Mouse (Mus musculus) forebrain, embryonic 12.5 days (tissue): Measurements from ENCODE around the gene Kat5. TPM values are rescaled to one million over a fixed set of nuclear protein-coding genes. Genes with fewer than 3 reads are reported as not detected.

ENCODE experiments used
- ATAC-seq: fragments of 200-750 bp; cut with Nextera tagmentation; 2 replicates; pipeline ENCODE4 v1.8.0; 2017; ENCODE audit warnings: moderate TSS enrichment; ENCODE audit not compliant: low FRiP score
- H3K27ac ChIP-seq: fragments of 300-500 bp; sonication (generic); 2 replicates; pipeline ENCODE4 v1.5.1; 2016; ENCODE audit warnings: mild to moderate bottlenecking
- H3K27me3 ChIP-seq: fragments of 300-500 bp; sonication (generic); 2 replicates; pipeline ENCODE4 v1.6.1; 2016; ENCODE audit warnings: mild to moderate bottlenecking
- H3K36me3 ChIP-seq: fragments of 300-500 bp; sonication (generic); replicated peaks from 2 replicates; pipeline ENCODE4 v1.6.1; 2016; ENCODE audit warnings: mild to moderate bottlenecking
- H3K4me1 ChIP-seq: fragments of 300-500 bp; sonication (generic); 2 replicates; pipeline ENCODE4 v1.6.1; 2016
- H3K4me2 ChIP-seq: fragments of 300-500 bp; sonication (generic); 2 replicates; pipeline ENCODE4 v1.6.1; 2016; ENCODE audit warnings: mild to moderate bottlenecking, moderate library complexity
- H3K4me3 ChIP-seq: fragments of 300-500 bp; sonication (generic); replicated peaks from 2 replicates; pipeline ENCODE4 v1.5.1; 2016; ENCODE audit warnings: mild to moderate bottlenecking
- H3K9ac ChIP-seq: fragments of 300-500 bp; sonication (generic); 2 replicates; pipeline ENCODE4 v1.6.1; 2016; ENCODE audit warnings: mild to moderate bottlenecking
- H3K9me3 ChIP-seq: fragments of 300-500 bp; sonication (generic); 2 replicates; pipeline ENCODE4 v1.6.1; 2016
- WGBS: fragments of 180-500 bp; shearing (Covaris S2); methylation state at CpG from one replicate; pipeline ENCODE4 v1.1.7; 2016; 5-methylcytosine and 5-hydroxymethylcytosine counted together
- polyA plus RNA-seq: library from polyadenylated mRNA; unstranded; fragments of >200 nt; fragmentation: Nextera tagmentation; extraction: Ambion mirVana; gene quantifications from 2 replicates; pipeline ENCODE4 v1.2.1, GENCODE M21; 2016

Kat5 gene
- polyA plus RNA-seq, 1 experiment from 2014 or later, result 65.7 TPM

- WGBS, result 94% methylated on average over 8 of the region's 8 CpGs
Measured at GRCm38 (mm10) chr19:5641641-5642040, 31.6 kb upstream of the Kat5 start.

DNA sequence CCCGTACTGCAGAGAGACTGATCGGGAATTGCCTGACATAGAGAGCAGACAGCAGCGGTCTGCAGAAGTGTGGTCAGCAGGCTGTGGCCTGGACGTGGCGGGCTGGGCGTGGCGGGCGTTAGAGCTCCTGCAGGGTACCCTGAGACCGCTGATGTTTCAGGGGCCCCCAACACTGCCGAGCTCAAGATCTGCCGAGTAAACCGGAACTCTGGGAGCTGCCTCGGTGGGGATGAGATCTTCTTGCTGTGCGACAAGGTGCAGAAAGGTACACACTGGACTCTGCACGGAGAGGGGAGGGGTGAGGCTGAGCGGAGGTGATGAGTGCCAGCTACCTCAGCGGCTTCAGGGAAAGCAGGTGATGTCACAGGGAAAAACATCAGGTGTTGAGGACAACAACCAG is 31.0 kb upstream of the Kat5 start:
- Histone ChIP-seq H3K9me3 (no peaks in the 10 kb centered on the region), H3K9ac (no peak overlapping the region), H3K4me3 (no peak overlapping the region), H3K4me2 (no peak overlapping the region), H3K27ac (no peak overlapping the region), H3K36me3 (peaks cover 68% of the 10 kb centered on the region), H3K4me1 (peaks cover 22% of the 10 kb centered on the region), H3K27me3 (no peaks in the 10 kb centered on the region)
- ATAC-seq, result no peak
- WGBS, result 95% methylated on average over 17 of the region's 17 CpGs

More at GRCm38 (mm10) chr19:5641641-5642040, 31.6 kb upstream of the Kat5 start:
- ATAC-seq, result no peak
- Histone ChIP-seq H3K4me2 (no peak overlapping the region), H3K9ac (no peak overlapping the region), H3K36me3 (peaks cover 73% of the 10 kb centered on the region), H3K4me1 (peaks cover 16% of the 10 kb centered on the region), H3K27me3 (no peaks in the 10 kb centered on the region), H3K4me3 (no peak overlapping the region), H3K27ac (no peak overlapping the region), H3K9me3 (no peaks in the 10 kb centered on the region)

DNA sequence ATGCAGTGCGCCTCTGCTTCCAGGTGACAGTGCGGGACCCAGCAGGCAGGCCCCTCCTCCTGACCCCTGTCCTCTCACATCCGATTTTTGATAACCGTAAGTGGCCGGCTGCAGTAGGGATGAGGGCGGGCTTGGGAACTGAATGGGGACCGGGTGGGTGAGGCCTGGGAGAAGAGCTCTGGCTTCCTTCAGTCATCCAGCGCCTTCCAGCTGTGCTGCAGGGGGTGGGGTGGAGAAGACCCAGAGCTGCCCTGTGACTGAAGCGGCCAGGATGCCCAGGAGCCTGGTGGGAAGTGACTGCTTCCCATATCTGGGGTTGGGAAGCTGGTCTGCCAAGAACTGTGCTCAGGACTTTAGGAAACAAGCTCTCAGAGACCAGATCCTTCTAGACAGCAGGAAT is 30.3 kb upstream of the Kat5 start:
- no peaks in the 10 kb centered on the region for H3K9me3 ChIP-seq
- H3K4me1 ChIP-seq, result peaks cover 22% of the 10 kb centered on the region
- H3K36me3 ChIP-seq, result peaks cover 61% of the 10 kb centered on the region
- H3K4me2 ChIP-seq, result no peak overlapping the region
- no peak for ATAC-seq
- no peak overlapping the region for H3K4me3 ChIP-seq
- H3K27me3 ChIP-seq, result no peaks in the 10 kb centered on the region
- 83% methylated on average over 9 of the region's 9 CpGs for WGBS
- no peak overlapping the region for H3K27ac ChIP-seq
- no peak overlapping the region for H3K9ac ChIP-seq

GRCm38 (mm10) chr19:5638416-5639005 is 28.5 kb upstream of the Kat5 start:
- Histone ChIP-seq H3K27me3 (no peaks in the 10 kb centered on the region), H3K9me3 (no peaks in the 10 kb centered on the region), H3K4me2 (peak overlapping the region; percentile 82), H3K4me1 (peaks cover 22% of the 10 kb centered on the region), H3K36me3 (peaks cover 44% of the 10 kb centered on the region), H3K4me3 (peak overlapping the region; percentile 89), H3K27ac (no peak overlapping the region), H3K9ac (peak overlapping the region; percentile 93)
- no peak for ATAC-seq
- WGBS, result 93% methylated on average over 18 of the region's 18 CpGs

DNA sequence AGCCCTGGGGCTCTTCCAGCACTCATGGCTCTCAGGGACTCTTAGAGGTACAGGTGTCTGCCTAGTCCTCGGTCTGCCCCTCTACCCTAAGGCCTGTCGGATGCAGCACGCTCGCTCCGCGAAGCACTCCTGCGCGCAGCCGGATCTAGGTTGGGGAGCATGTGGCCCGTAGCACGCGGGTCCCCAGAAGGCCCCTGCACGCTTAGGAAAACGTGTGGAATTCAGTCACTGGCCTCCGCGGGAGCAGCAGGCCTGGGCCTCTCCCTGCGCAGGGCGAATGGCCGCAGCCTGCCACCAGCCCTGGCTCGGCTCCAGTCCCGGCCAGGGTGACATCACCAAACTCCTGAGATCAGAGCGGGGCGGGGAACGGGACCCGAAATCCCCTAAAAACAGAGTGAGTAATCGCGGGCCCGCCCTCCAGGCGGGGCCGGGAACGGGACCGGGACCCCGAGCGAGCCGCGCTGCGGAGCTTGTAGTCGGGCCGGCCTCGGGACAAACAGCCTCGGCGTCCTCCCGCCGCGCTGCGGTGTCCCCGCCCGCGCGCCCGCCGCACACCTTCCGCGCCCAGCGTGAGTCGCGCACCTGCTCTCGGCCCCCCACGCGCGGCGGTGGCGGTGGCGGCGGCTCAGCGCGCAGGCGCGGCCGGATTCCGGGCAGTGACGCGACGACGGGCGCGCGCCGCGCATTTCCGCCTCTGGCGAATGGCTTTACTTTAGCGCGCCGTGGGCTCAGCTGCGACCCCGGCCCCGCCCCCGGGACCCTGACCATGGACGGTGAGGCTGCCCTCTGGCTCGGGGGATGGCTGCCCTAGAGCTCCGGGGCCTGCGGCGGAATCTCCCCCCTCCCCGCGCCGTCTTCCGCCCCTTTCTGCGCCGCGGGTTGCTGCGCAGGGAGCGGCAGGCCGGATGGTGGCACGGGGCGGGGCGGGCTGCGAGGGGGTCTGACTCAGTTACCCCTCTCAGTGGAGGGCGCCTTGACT is 27.3 kb upstream of the Kat5 start, which contains the start of gene Rela:
Gene Rela, plus strand, starts transcription at position 415 of the 979 bp plus-strand sequence.
- H3K27me3 ChIP-seq, result no peaks in the 10 kb centered on the region
- peak; percentile 89 for ATAC-seq
- H3K9ac ChIP-seq, result peak within 1 kb of the TSS; percentile 93
- WGBS, result under 1% methylated on average over 103 of the region's 109 CpGs
- peak within 1 kb of the TSS; percentile 89 for H3K4me3 ChIP-seq
- peaks cover 32% of the 10 kb centered on the region for H3K36me3 ChIP-seq
- H3K4me1 ChIP-seq, result peaks cover 22% of the 10 kb centered on the region
- H3K9me3 ChIP-seq, result no peaks in the 10 kb centered on the region
- H3K27ac ChIP-seq, result peak within 1 kb of the TSS; percentile 93
- H3K4me2 ChIP-seq, result peak within 1 kb of the TSS; percentile 82

DNA sequence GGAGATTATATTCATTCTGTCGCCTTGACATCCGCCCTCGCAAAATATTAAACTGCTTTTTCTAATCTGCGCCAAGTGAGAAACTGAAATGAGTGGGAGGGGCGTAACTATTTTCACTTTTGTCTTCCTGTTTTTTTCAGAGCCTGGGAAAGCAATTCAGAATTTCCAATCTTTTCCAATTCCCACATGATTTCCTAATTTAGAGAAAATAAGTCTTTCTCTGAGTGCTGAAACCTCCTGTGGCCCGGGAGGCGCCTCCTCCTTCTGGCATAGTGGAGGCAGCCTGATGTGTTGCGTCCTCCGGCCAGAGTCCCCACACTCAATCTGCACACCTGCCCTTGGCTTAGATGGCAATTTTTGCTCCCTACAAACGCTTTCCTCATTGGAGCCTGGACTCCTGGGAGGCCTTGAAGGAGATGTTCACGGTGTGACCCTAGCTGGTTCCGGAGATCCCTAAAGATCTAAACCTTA is 26.6 kb upstream of the Kat5 start:
- Histone ChIP-seq H3K4me3 (peak overlapping the region; percentile 89), H3K9me3 (no peaks in the 10 kb centered on the region), H3K9ac (peak overlapping the region; percentile 93), H3K27ac (peak overlapping the region; percentile 93), H3K36me3 (peaks cover 25% of the 10 kb centered on the region), H3K4me1 (peaks cover 22% of the 10 kb centered on the region), H3K4me2 (peak overlapping the region; percentile 82), H3K27me3 (no peaks in the 10 kb centered on the region)
- ATAC-seq, result no peak
- WGBS, result 43% methylated on average over 12 of the region's 12 CpGs

DNA sequence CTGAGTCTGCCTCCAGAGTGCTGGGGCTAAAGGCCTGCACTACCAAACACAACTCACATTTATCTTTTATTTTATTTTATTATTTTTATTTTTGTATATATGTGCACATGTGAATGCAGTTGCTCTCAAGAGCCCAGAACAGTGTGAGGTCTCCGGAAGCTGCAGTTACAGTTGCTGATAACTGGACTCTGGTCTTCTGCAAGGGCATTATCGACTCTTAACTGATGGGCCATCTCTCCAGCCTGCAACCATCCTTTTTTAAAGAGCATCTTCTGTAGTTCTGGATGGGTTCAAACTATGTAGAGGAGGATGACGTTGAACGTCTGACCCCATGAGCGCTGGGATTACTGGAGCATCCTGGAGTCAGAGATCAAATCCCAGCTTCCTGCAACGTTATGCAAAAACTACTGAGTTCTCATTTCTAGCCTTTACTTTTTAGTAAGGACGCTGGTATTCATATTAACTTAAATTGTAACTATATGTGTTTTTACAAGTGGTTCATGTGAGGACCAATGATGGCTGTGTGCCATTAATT is 26.1 kb upstream of the Kat5 start:
- 81% methylated on average over 7 of the region's 7 CpGs for WGBS
- Histone ChIP-seq H3K4me3 (no peak overlapping the region), H3K9me3 (no peaks in the 10 kb centered on the region), H3K27ac (no peak overlapping the region; the same call in 1 of the 2 replicates), H3K4me1 (peaks cover 22% of the 10 kb centered on the region), H3K9ac (peak overlapping the region; percentile 93; the same call in 1 of the 2 replicates), H3K27me3 (no peaks in the 10 kb centered on the region), H3K36me3 (peaks cover 20% of the 10 kb centered on the region), H3K4me2 (no peak overlapping the region)
- no peak for ATAC-seq

DNA sequence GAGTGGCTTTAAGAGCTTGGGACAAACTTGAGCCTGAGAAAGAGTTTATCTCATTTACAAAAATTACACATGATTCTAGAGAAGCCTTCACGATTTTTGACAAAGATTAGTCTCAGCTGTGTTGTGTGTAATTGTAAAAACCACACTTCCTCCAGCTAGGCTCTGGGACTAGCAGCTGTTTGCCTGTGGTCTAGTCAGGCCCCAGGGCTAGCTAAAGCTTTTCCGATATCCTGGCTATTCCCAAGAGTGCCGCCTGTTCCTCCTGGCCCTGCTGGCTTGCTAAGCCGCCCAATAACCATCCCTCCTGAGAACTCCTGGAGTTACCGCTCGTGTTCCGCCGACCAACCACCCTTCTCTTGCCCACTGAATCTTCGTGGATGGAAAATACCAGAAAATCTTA is 22.1 kb upstream of the Kat5 start:
- no peak for ATAC-seq
- Histone ChIP-seq H3K4me1 (peaks cover 11% of the 10 kb centered on the region), H3K4me3 (no peak overlapping the region), H3K9me3 (no peaks in the 10 kb centered on the region), H3K27ac (no peak overlapping the region), H3K4me2 (no peak overlapping the region), H3K9ac (no peak overlapping the region), H3K27me3 (0 out of 2 replicates have a peak, but pooled peaks cover 5% of the 10 kb centered on the region), H3K36me3 (no peaks in the 10 kb centered on the region)
- 85% methylated on average over 9 of the region's 9 CpGs for WGBS

DNA sequence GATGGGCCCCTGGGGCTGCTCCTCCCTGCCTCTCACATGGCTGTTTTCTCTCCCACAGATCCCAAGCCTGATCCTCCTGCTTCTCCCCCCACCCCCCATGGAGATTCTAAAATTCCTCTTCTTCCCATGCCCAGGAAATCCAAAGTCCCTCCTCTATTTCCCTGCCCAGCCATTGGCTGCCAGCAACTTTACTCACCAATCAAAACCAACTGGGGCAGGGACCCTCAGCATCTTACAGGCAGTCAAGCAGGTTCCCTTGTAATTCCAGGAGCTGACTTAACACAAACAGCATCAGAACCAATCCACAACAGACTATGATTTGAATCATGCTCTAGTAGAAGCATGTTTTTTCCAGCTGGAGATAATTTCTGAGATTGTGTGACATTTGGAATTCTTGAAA is 19.9 kb upstream of the Kat5 start:
- Histone ChIP-seq H3K4me3 (no peak overlapping the region), H3K4me1 (no peaks in the 10 kb centered on the region), H3K27me3 (0 out of 2 replicates have a peak, but pooled peaks cover 5% of the 10 kb centered on the region), H3K36me3 (no peaks in the 10 kb centered on the region), H3K27ac (no peak overlapping the region), H3K9me3 (no peaks in the 10 kb centered on the region), H3K4me2 (no peak overlapping the region), H3K9ac (no peak overlapping the region)
- no peak for ATAC-seq

DNA sequence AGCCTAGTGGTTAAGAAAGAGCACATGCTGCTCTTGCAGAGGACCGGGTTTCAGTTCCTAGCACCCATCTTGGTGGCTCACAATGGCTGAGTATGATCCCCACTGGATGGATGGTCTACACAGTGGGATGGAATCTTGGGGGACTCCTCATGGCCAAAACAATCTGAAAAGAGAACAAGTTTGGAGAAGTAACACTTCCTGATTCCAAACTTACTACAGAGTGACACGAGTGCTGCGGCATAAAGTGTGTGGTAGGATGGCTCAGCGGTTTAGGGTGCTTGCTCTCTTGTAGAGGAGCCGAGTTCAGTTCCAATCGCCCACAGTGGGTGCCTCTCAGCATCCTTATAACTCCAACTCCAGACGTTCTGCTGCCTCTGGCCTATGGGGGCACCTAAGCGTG is 15.3 kb upstream of the Kat5 start:
- Histone ChIP-seq H3K27me3 (peaks cover 9% of the 10 kb centered on the region; the same call in 1 of the 2 replicates), H3K9me3 (no peaks in the 10 kb centered on the region), H3K4me2 (no peak overlapping the region), H3K4me3 (no peak overlapping the region), H3K9ac (no peak overlapping the region), H3K36me3 (no peaks in the 10 kb centered on the region), H3K4me1 (no peaks in the 10 kb centered on the region), H3K27ac (no peak overlapping the region)
- WGBS, result 88% methylated on average over 8 of the region's 8 CpGs
- ATAC-seq, result no peak

DNA sequence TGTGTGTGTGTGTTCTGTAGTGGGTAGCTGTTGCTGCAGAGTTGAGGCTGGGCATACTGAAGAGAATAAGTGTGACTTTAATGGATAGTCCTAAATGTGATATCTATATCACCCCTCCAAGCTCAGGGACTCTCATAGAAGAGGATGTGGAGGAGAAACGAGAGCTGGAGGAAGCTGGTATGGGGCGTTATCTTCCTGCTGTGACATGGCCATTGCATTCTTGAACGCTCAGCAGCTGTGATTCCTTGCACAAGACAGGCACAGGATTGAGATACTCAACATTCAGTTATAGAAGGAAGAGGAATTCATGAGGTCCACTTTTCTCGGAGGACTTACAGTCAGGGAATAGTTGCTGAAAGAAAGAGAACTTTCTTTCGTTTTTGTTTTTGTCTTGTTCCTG is 11.8 kb upstream of the Kat5 start:
- ATAC-seq, result no peak
- WGBS, result 84% methylated on average over 5 of the region's 5 CpGs
- Histone ChIP-seq H3K27ac (no peak overlapping the region), H3K36me3 (no peaks in the 10 kb centered on the region), H3K4me1 (no peaks in the 10 kb centered on the region), H3K4me2 (no peak overlapping the region), H3K27me3 (peaks cover 8% of the 10 kb centered on the region), H3K9me3 (no peaks in the 10 kb centered on the region), H3K9ac (no peak overlapping the region), H3K4me3 (no peak overlapping the region)

DNA sequence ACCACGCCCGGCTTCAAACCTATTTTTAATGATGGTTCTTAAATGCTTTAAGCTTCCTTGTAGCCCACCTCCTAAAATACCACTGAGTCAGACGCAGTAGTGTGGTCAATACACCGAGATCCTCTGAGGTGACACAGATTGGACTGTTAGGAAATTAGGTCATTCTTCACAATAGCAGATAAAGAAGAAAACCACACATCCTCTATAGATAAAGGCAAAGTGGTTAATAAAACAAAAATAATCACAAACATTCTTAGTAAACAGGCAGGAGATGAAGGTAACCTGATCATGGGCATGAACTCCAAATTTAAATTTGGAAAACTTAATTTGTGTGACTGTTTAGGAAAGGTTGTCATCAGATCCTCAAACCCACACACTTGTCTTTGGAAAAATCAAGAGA is 10.0 kb upstream of the Kat5 start:
- Histone ChIP-seq H3K27ac (no peak overlapping the region), H3K36me3 (no peaks in the 10 kb centered on the region), H3K9me3 (no peaks in the 10 kb centered on the region), H3K27me3 (peaks cover 8% of the 10 kb centered on the region), H3K9ac (no peak overlapping the region), H3K4me3 (no peak overlapping the region), H3K4me1 (no peaks in the 10 kb centered on the region), H3K4me2 (no peak overlapping the region)
- WGBS, result 90% methylated on average over 4 of the region's 4 CpGs
- no peak for ATAC-seq
